Mouse (Mus musculus) bone marrow, adult 2 months (tissue): Measurements from ENCODE around the gene Ubd. TPM values are rescaled to one million over a fixed set of nuclear protein-coding genes. Genes with fewer than 3 reads are reported as not detected.

Experiments
- H3K27ac ChIP-seq: fragments of 200-500 bp; 2 replicates; pipeline ENCODE4 v1.5.1; 2012; ENCODE audit warnings: low read depth, mild to moderate bottlenecking, control low read depth, inconsistent platforms, low read length; ENCODE audit not compliant: control insufficient read depth, poor library complexity, insufficient read depth
- H3K4me1 ChIP-seq: fragments of 200-500 bp; 2 replicates; pipeline ENCODE4 v1.6.1; 2011; ENCODE audit warnings: low read length; ENCODE audit not compliant: control insufficient read depth, insufficient read depth
- H3K4me3 ChIP-seq: fragments of 200-500 bp; replicated peaks from 2 replicates; pipeline ENCODE3; 2011; ENCODE audit warnings: mild to moderate bottlenecking, low read depth, low read length, control low read depth; ENCODE audit not compliant: control insufficient read depth
- CTCF ChIP-seq: fragments of 200-500 bp; IDR thresholded peaks from 2 replicates; pipeline ENCODE4 v1.5.1; 2011; ENCODE audit warnings: low read length, control low read depth; ENCODE audit not compliant: control insufficient read depth, insufficient read depth
- POLR2A ChIP-seq: fragments of 200-500 bp; IDR thresholded peaks from 2 replicates; pipeline ENCODE4 v1.6.1; 2011; ENCODE audit warnings: low read depth, mild to moderate bottlenecking, control low read depth, low read length, borderline replicate concordance; ENCODE audit not compliant: control insufficient read depth
- WGBS: fragments of 180-500 bp; shearing (Covaris S2); methylation state at CpG from one replicate; pipeline ENCODE4 v1.1.7; 2018; 5-methylcytosine and 5-hydroxymethylcytosine counted together
- polyA plus RNA-seq: library from polyadenylated mRNA; stranded (reverse); fragments of >200 nt; gene quantifications from 2 replicates; pipeline ENCODE4 v1.2.4, GENCODE M21; 2011; ENCODE audit warnings: low replicate concordance; ENCODE audit not compliant: missing spikeins, insufficient read depth, insufficient read length

Ubd gene
- polyA plus RNA-seq, result 6.7 and 19.8 TPM in 2 replicates

- no peak for TF ChIP-seq POLR2A
- no peak for TF ChIP-seq CTCF
- Histone ChIP-seq H3K4me3 (no peak within 1 kb of the TSS), H3K27ac (no peak within 1 kb of the TSS), H3K4me1 (no peaks in the 10 kb centered on the region)
- WGBS, result 79% methylated on average over 2 of the region's 2 CpGs
Measured at GRCm38 (mm10) chr17:37193656-37194055, at the start of gene Ubd. Gene Ubd, plus strand, starts transcription at chr17:37193892.

DNA sequence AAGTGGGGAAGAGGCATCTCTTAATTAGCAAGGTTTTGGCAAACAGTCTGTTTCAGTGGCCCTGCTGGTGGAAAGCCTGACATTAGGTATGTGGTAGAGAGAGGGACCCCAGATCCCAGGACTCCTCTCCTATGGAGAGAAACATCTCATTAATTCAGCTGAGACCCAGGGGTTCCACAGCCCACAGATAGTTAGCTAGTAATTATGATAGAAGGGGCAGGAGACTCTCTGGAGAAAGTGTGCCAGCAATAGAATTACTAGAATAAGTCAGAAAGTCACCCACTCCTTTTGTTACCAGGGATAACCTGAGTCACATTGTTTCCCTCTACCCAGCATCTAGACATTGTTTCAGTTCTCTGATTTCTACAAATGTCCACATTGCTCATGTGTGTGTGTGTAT, 32.3 kb upstream of the Ubd start, which contains the start of gene Olfr93:
Gene Olfr93 (minus strand): TSS at position 101 of the 400 bp plus-strand sequence.
- Histone ChIP-seq H3K4me3 (no peak within 1 kb of the TSS), H3K27ac (no peak within 1 kb of the TSS)
- TF ChIP-seq POLR2A (no peak), CTCF (no peak)

GRCm38 (mm10) chr17:37185474-37185873, 8.2 kb upstream of the Ubd start:
- H3K27ac ChIP-seq, result no peak overlapping the region
- 15% methylated on average over 6 of the region's 6 CpGs for WGBS
- no peaks in the 10 kb centered on the region for H3K4me1 ChIP-seq
- no peak for TF ChIP-seq POLR2A
- TF ChIP-seq CTCF, result no peak
- no peak overlapping the region for H3K4me3 ChIP-seq

More for the DNA sequence above, 32.3 kb upstream of the Ubd start, which contains the start of gene Olfr93:
- no peaks in the 10 kb centered on the region for H3K4me1 ChIP-seq

DNA sequence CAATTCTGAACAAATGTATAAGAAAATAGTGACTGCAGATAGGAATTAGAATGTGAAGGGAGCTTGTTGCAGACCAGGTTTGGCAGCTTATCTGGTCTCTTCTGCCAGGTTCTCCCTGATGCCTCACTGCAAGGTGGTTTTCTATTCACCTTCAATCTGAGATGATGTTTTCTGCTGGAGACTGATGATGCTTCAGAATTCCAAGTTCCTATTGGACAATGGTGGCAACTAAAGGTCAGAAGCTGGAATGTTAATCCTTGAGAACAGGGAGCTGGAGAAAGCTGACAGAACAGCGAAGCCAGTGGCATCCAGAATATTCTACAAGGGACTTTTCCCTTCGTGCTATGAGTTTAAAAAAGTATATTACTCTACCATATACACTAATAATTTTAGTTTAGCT, 3.0 kb upstream of the Ubd start:
- Histone ChIP-seq H3K4me1 (no peaks in the 10 kb centered on the region), H3K27ac (no peak overlapping the region), H3K4me3 (no peak overlapping the region)
- TF ChIP-seq POLR2A (no peak), CTCF (no peak)
- WGBS, result 66% methylated on average over 2 of the region's 2 CpGs

DNA sequence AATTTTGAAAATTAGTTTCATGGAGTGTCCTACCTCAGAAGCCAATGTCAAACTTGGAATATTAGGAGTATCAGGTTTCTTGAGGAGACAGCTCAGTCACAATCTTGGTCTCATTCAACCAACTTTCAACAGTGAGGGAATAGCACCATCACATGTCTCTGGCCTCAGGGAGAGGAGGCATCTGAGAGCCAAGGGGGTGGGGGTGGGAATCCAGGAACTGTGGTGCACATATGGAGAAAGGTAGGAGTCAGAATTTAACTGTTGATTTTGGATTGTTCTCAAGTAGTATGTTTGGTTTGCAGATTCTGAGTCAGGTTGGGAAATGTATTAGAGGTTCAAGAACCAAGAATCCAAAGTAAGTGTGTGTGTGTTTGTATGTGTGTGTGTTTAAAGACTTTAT, 660 bp upstream of the Ubd start:
- no peak overlapping the region for H3K4me3 ChIP-seq
- no peaks in the 10 kb centered on the region for H3K4me1 ChIP-seq
- no peak overlapping the region for H3K27ac ChIP-seq
- TF ChIP-seq CTCF (no peak), POLR2A (no peak)

DNA sequence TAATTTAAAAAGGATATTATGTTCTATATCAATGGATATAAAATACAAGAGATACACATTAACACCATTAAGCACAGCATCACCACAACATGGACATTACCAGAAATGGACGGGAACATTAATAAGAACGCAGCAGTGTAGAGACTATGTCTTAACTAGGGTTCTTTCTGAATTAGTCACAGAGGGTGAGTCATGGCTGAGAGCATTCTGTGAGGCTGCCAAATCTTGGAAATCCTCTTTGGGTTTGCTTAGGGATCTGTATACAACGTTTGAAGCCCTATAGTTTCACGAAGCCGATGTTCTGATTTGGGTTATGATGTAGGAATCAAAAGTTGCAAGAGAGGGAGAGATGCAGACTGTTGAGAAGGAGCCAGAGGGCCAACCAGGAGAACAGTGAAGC, 1.1 kb downstream of the Ubd start:
- TF ChIP-seq CTCF (no peak), POLR2A (no peak)
- WGBS, result 81% methylated on average over 5 of the region's 5 CpGs
- H3K4me3 ChIP-seq, result no peak overlapping the region
- H3K27ac ChIP-seq, result no peak overlapping the region
- no peaks in the 10 kb centered on the region for H3K4me1 ChIP-seq

- Histone ChIP-seq H3K4me1 (no peaks in the 10 kb centered on the region), H3K4me3 (no peak overlapping the region), H3K27ac (no peak overlapping the region)
- 3% methylated on average over 77 of the region's 77 CpGs for WGBS
- no peak for TF ChIP-seq POLR2A
Measured at GRCm38 (mm10) chr17:37196845-37197724, 3.4 kb downstream of the Ubd start.

DNA sequence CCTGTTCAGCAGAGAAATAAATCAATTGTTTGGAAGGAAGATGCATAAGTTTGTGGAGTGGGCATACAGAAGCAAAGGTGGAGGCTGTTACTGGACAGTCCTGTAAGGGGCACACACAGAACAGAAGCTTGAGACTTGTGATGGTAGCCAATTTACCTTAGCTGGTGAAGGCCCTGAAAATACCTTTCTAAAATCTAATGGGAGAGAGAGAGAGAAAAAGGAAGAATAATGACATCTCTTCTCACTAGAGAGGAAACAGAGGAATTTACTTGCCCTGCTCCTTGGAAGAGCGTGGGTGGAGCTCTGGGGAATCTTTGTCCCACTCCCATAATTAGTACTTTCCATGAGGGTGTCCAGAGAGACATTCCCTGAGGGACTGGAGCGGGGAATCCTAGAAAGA, 7.2 kb downstream of the Ubd start, which contains the start of gene Olfr94:
Gene Olfr94 (minus strand): TSS at position 101 of the 400 bp plus-strand sequence.
- WGBS, result 71% methylated on average over 2 of the region's 2 CpGs
- Histone ChIP-seq H3K4me3 (no peak within 1 kb of the TSS), H3K27ac (no peak within 1 kb of the TSS), H3K4me1 (no peaks in the 10 kb centered on the region)
- TF ChIP-seq CTCF (no peak), POLR2A (no peak)

- under 1% methylated on average over 4 of the region's 4 CpGs for WGBS
- no peak for TF ChIP-seq POLR2A
- TF ChIP-seq CTCF, result peak; percentile 98
Measured at GRCm38 (mm10) chr17:37203206-37203916, 9.7 kb downstream of the Ubd start.

More at GRCm38 (mm10) chr17:37203206-37203916, 9.7 kb downstream of the Ubd start:
- no peaks in the 10 kb centered on the region for H3K4me1 ChIP-seq
- H3K4me3 ChIP-seq, result no peak overlapping the region
- H3K27ac ChIP-seq, result no peak overlapping the region
